Mouse (Mus musculus) brain, embryonic 14.5 days (tissue): ENCODE measurements around the gene Masp1.

Source experiments
- CTCF ChIP-seq: fragments of 200-500 bp; IDR thresholded peaks from 2 replicates; pipeline ENCODE4 v1.5.1; 2012; ENCODE audit warnings: inconsistent platforms, mild to moderate bottlenecking, moderate library complexity, borderline replicate concordance; ENCODE audit not compliant: insufficient read depth, insufficient read length; ENCODE audit errors: extremely low read depth
- POLR2A ChIP-seq: fragments of 200-500 bp; IDR thresholded peaks from 2 replicates; pipeline ENCODE4 v1.6.1; 2012; ENCODE audit warnings: mild to moderate bottlenecking, inconsistent platforms, borderline replicate concordance; ENCODE audit not compliant: poor library complexity, insufficient read depth, insufficient read length, severe bottlenecking; ENCODE audit errors: extremely low read depth

GRCm38 (mm10) chr16:23463671-23464347 is 56.8 kb downstream of the Masp1 start:
- TF ChIP-seq POLR2A (no peak), CTCF (no peak)
